ENCODE assay signal across 7 mouse cellular contexts in the genomic region with DNA sequence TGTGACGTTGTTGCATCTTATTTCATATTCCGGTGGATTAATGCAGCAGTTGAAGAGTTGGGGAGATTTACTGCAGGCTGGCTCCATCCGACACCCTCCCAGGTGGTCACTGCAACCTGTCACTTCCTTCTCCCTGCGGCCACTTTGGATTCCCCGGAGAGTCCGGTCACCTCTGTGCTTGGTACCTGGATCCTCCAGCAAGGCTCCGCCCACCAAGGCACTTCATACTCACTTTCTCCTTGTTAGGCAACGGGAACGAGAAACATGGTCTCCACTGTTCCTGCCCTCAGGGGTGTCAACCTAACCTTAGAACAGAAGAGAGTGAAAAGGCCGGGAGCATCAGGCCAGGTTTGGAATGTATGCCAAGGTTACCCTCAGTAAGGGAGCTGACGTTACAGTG. TPM values are rescaled to one million over a fixed set of nuclear protein-coding genes. Genes with fewer than 3 reads are reported as not detected.
DNase-seq lines count a peak whose midpoint lies in the region; ATAC-seq and TF ChIP-seq lines count a peak whose summit lies in the region.

No protein-coding gene starts in this region.

- peak overlapping the region; percentile 98 for H3K4me2 ChIP-seq in heart, embryonic 14.5 days (ENCODE audit: low read length)

- no peak for TF ChIP-seq CTCF in thymus, adult 2 months (IDR thresholded peaks at IDR 0.05; ENCODE audit: borderline replicate concordance, control insufficient read depth, extremely low read depth, insufficient read depth, low read length, poor library complexity)

- WGBS in thymus, adult 2 months: 65% methylated on average over 11 of the region's 11 CpGs
- WGBS in heart, embryonic 14.5 days: 9% methylated on average over 11 of the region's 11 CpGs

- peak overlapping the region; percentile 100 for H3K9ac ChIP-seq in heart, embryonic 14.5 days (ENCODE audit: low read length)

- TF ChIP-seq POLR2A in thymus, adult 2 months (IDR thresholded peaks at IDR 0.05; ENCODE audit: control insufficient read depth, extremely low read depth, insufficient read depth, low read length, poor library complexity): no peak

- no peak overlapping the region for H3K4me3 ChIP-seq in thymus, adult 2 months (ENCODE audit: control insufficient read depth, insufficient read depth, low read length)
- peak overlapping the region; percentile 78 to 100 for H3K4me3 ChIP-seq in heart, embryonic 14.5 days (ENCODE audit: control insufficient read depth in 1 of 2, insufficient read depth in 1 of 2, low read depth in 1 of 2, low read length in 2 of 2)

- peaks cover 43% of the 10 kb centered on the region for H3K4me1 ChIP-seq in thymus, adult 2 months (replicated peaks; ENCODE audit: control insufficient read depth, insufficient read depth, low read length)
- peaks cover 35 to 46% of the 10 kb centered on the region in 2 experiments for H3K4me1 ChIP-seq in heart, embryonic 14.5 days (ENCODE audit: control insufficient read depth in 2 of 2, insufficient read depth in 2 of 2, low read length in 2 of 2)

- H3K27me3 ChIP-seq in thymus, adult 2 months (ENCODE audit: control insufficient read depth, insufficient read depth, low read length): no peaks in the 10 kb centered on the region
- no peaks in the 10 kb centered on the region for H3K27me3 ChIP-seq in heart, embryonic 14.5 days (ENCODE audit: control insufficient read depth, insufficient read depth, low read length)

- no peaks in the 10 kb centered on the region for H3K9me3 ChIP-seq in heart, embryonic 14.5 days (ENCODE audit: control insufficient read depth, low read length)

- DNase-seq in thymus, adult 2 months: no peak
- DNase-seq in thymus, postnatal 14 days: no peak
- DNase-seq in embryo, embryonic 11 days: peak; percentile 57
- DNase-seq in kidney, postnatal 14 days: peak; percentile 69
- DNase-seq in lung, postnatal 36 days: peak; percentile 85
- no peak for DNase-seq in adipocyte (ENCODE audit: low spot score)

- H3K27ac ChIP-seq in thymus, adult 2 months (ENCODE audit: control insufficient read depth, insufficient read depth, low read length): peak overlapping the region; percentile 10; the same call in 1 of the 2 replicates
- H3K27ac ChIP-seq in heart, embryonic 14.5 days (replicated peaks in 1 of 2; ENCODE audit: control insufficient read depth in 1 of 2, insufficient read depth in 1 of 2, low read depth in 2 of 2, low read length in 2 of 2): peak overlapping the region; percentile 100

- no peak for ATAC-seq in heart, embryonic 14.5 days (ENCODE audit: insufficient number of reproducible peaks, insufficient read depth, low FRiP score, low read depth)

- peaks cover 5% of the 10 kb centered on the region; the same call in 1 of the 2 replicates for H3K36me3 ChIP-seq in thymus, adult 2 months (ENCODE audit: control insufficient read depth, insufficient read depth, low read length)
- H3K36me3 ChIP-seq in heart, embryonic 14.5 days (ENCODE audit: control insufficient read depth, insufficient read depth, low read length): peaks cover 22% of the 10 kb centered on the region

RNA-seq across cellular contexts. Expression of a gene that starts 2.4 kb away (rescaled TPM):
- 1,233 and 1,455 TPM in 2 replicates for polyA plus RNA-seq in thymus, adult 2 months (2012; rRNA removed)
- 979 and 1,136 TPM in 2 replicates for polyA plus RNA-seq in heart, embryonic 14.5 days (2014; fragmentation: Nextera tagmentation; extraction: Ambion mirVana)

RNA-seq across cellular contexts. Expression of a gene that starts 10.6 kb away (rescaled TPM):
- 0.19 and 0.37 TPM in 2 replicates for polyA plus RNA-seq in thymus, adult 2 months (2012; rRNA removed)
- 0.62 and 1.1 TPM in 2 replicates for polyA plus RNA-seq in heart, embryonic 14.5 days (2014; fragmentation: Nextera tagmentation; extraction: Ambion mirVana)

RNA-seq across cellular contexts. Expression of a gene that starts 27.9 kb away (rescaled TPM):
- polyA plus RNA-seq in thymus, adult 2 months (2012; rRNA removed): 59.7 and 64.4 TPM in 2 replicates
- polyA plus RNA-seq in heart, embryonic 14.5 days (2014; fragmentation: Nextera tagmentation; extraction: Ambion mirVana): 30.6 and 32.8 TPM in 2 replicates

Comparison
In these comparisons a context has a peak if more than half of its experiments do, and no peak if none do; other contexts are left out.
1. DNase-seq: peak in embryo, embryonic 11 days (single experiment), kidney, postnatal 14 days (single experiment) and lung, postnatal 36 days (single experiment); none in thymus, adult 2 months (single experiment), thymus, postnatal 14 days (single experiment) and adipocyte (single experiment).